Mouse (Mus musculus): ENCODE measurements around the gene Mthfd1l.

- TF ChIP-seq CTCF (IDR thresholded peaks at IDR 0.05; ENCODE audit: low read depth, low read length) (no peak), POLR2A (IDR thresholded peaks at IDR 0.05; ENCODE audit: insufficient read depth, low read length) (no peak), EP300 (IDR thresholded peaks at IDR 0.05; ENCODE audit: insufficient read depth, low read depth, low read length) (no peak)
Observed at GRCm38 (mm10) chr10:4022628-4023303, 49.8 kb downstream of the Mthfd1l start.
